Mouse (Mus musculus): ENCODE measurements at regions not wholly inside any gene's neighbourhood (a gene's known extent, or its start where the extent isn't known, plus 50 kb on each side); places are given as distances from the start of the nearest gene placed in this dataset.

DNA sequence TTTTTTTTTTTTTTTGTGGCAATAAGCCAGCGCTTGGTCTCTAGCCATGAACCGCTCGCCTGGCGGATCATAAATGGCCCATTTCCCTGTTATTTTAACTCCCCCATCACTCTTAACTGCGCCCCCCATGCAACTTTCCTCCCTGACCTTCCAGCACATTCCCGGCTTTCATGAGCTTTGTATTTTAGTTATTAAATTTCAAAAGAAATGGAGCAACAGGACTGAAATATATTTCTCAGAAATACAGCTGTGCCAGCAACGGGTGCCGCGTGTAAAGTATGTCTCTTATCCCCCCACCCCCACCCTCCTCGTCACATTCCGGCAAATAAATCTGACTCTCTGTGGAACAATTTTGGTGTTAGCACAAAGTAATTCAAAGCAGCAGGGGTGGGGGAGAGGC is 83.2 kb upstream of the Tas2r119 start:
- no peaks in the 10 kb centered on the region for H3K36me3 ChIP-seq (ENCODE audit: control insufficient read depth, insufficient read depth, low read length)
- WGBS: 73% methylated on average over 11 of the region's 11 CpGs
- no peaks in the 10 kb centered on the region for H3K27me3 ChIP-seq (ENCODE audit: control insufficient read depth, insufficient read depth, low read length)
- no peak overlapping the region for H3K9ac ChIP-seq (ENCODE audit: low read length)
- H3K4me2 ChIP-seq (ENCODE audit: low read length): peak overlapping the region; percentile 23; the same call in 1 of the 2 replicates
- no peaks in the 10 kb centered on the region for H3K4me1 ChIP-seq (ENCODE audit: control insufficient read depth in 2 of 2, insufficient read depth in 2 of 2, low read length in 2 of 2)
- H3K27ac ChIP-seq (replicated peaks in 1 of 2; ENCODE audit: control insufficient read depth in 1 of 2, insufficient read depth in 1 of 2, low read depth in 2 of 2, low read length in 2 of 2): no peak overlapping the region
- no peak overlapping the region for H3K4me3 ChIP-seq (ENCODE audit: control insufficient read depth in 1 of 2, insufficient read depth in 1 of 2, low read depth in 1 of 2, low read length in 2 of 2)
- H3K9me3 ChIP-seq (ENCODE audit: control insufficient read depth, low read length): no peaks in the 10 kb centered on the region
- ATAC-seq (ENCODE audit: insufficient number of reproducible peaks, insufficient read depth, low FRiP score, low read depth): no peak

DNA sequence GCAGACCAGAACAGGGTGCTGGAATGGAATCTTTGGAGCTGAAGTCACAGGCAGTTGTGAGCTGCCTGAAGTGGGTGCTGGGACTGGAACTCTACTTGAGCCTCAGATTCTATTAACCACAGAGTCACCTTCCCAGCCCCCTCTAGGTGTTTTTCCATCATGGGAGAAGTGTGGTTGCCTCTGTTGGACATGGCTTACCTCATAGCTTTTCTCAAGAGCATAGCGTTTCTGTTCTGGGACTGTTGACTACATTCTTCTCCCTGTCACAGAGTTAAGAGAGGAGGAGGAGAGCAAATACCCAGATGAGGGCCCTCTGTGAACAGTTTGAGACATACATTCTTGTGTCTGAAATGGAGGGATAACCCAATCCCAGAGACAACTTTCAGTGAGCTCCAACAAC is 81.5 kb upstream of the Tas2r119 start:
- Histone ChIP-seq H3K27ac (replicated peaks in 1 of 2; ENCODE audit: control insufficient read depth in 1 of 2, insufficient read depth in 1 of 2, low read depth in 2 of 2, low read length in 2 of 2) (no peak overlapping the region), H3K9me3 (ENCODE audit: control insufficient read depth, low read length) (no peaks in the 10 kb centered on the region), H3K36me3 (ENCODE audit: control insufficient read depth, insufficient read depth, low read length) (no peaks in the 10 kb centered on the region), H3K27me3 (ENCODE audit: control insufficient read depth, insufficient read depth, low read length) (no peaks in the 10 kb centered on the region), H3K4me1 (ENCODE audit: control insufficient read depth in 2 of 2, insufficient read depth in 2 of 2, low read length in 2 of 2) (no peaks in the 10 kb centered on the region), H3K4me3 (ENCODE audit: control insufficient read depth in 1 of 2, insufficient read depth in 1 of 2, low read depth in 1 of 2, low read length in 2 of 2) (no peak overlapping the region), H3K4me2 (ENCODE audit: low read length) (no peak overlapping the region), H3K9ac (ENCODE audit: low read length) (no peak overlapping the region)
- WGBS: 63% methylated on average over 1 of the region's 1 CpGs
- no peak for ATAC-seq (ENCODE audit: insufficient number of reproducible peaks, insufficient read depth, low FRiP score, low read depth)

DNA sequence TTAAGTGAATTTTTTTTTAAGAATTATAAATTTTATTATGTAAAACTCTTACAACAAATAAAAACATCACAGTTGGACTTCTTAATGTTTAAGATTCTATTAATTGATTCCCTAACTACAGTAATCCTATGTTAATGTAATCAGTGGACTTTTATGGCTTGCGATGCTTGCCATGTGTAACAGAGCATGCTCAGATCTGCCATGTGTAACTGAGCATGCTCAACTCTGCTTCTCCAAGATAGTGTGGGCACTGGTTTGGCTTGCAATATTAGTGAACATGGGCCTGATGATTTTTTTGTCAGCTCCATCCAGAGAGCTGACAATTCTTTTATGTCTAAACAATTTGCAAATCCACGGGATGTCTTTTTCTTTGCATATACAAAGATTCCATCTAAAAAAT is 66.4 kb upstream of the Tas2r119 start:
- ATAC-seq (ENCODE audit: insufficient number of reproducible peaks, insufficient read depth, low FRiP score, low read depth): no peak
- 96% methylated on average over 2 of the region's 2 CpGs for WGBS
- no peaks in the 10 kb centered on the region for H3K9me3 ChIP-seq (ENCODE audit: control insufficient read depth, low read length)

More for the DNA sequence above, 66.4 kb upstream of the Tas2r119 start:
- Histone ChIP-seq H3K27ac (replicated peaks in 1 of 2; ENCODE audit: control insufficient read depth in 1 of 2, insufficient read depth in 1 of 2, low read depth in 2 of 2, low read length in 2 of 2) (no peak overlapping the region), H3K4me3 (ENCODE audit: control insufficient read depth in 1 of 2, insufficient read depth in 1 of 2, low read depth in 1 of 2, low read length in 2 of 2) (no peak overlapping the region), H3K9ac (ENCODE audit: low read length) (no peak overlapping the region), H3K27me3 (ENCODE audit: control insufficient read depth, insufficient read depth, low read length) (no peaks in the 10 kb centered on the region), H3K36me3 (ENCODE audit: control insufficient read depth, insufficient read depth, low read length) (no peaks in the 10 kb centered on the region), H3K4me1 (ENCODE audit: control insufficient read depth in 2 of 2, insufficient read depth in 2 of 2, low read length in 2 of 2) (no peaks in the 10 kb centered on the region), H3K4me2 (ENCODE audit: low read length) (no peak overlapping the region)

All from heart, embryonic 14.5 days (tissue).